Mouse (Mus musculus) cerebellum, postnatal 36 days (tissue): ENCODE results near the gene Gm16442.
"Not testable (repeated sequence)": the region's sequence is repeated elsewhere in the genome, so short reads cannot be mapped to it uniquely, and the experiment has no call there.

ENCODE experiments used
- DNase-seq, 2 experiments: peaks; one replicate each; pipeline ENCODE4 v3.0.0; 2021 to 2022; ENCODE audit warnings: mixed read lengths in 2 of 2

Gm16442 gene

DNA sequence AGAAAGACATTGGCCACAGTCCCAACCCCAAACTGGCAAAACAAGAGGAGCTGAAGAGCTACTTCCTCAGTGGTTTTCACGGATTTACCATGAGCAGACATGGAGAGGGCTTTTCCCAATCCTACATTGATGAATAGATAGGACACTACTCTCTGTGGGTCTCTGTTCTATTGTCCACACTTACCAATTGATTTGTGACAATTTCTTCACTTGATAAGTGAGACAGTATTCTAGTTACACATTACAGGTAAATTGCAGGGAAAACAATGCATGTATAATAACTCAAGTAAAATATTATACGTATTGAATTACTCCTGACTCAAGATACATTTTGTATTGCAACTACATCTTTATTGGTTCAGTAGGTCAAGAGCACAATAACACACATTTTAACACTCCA is at the start of gene Gm16442:
Gene Gm16442, minus strand, starts transcription at position 101 of the 400 bp plus-strand sequence.
- DNase-seq: not testable (repeated sequence)

GRCm38 (mm10) chr7:20168277-20168676 is 45.9 kb upstream of the Gm16442 start, which contains the start of gene Vmn1r94:
Gene Vmn1r94 (minus strand): TSS chr7:20168377.
- DNase-seq: not testable (repeated sequence)

DNA sequence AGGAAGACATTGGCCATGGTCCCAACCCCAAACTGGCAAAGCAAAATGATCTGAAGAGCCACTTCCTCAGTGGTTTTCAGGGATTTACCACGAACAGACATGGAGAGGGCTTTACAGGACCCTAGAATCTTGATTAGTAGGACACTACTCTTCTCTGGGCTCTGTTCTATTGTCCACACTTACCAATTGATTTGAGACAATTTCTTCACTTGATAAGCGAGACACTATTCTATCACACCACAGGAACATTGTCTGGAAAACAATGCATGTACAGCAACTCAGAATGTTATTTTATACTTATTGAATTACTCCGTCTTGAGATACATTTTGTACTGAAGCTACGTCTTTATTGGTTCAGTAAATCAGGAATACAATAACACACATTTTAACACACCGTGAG is 16.6 kb upstream of the Gm16442 start, which contains the start of gene Vmn1r93:
Gene Vmn1r93, minus strand, starts transcription at position 101 of the 400 bp plus-strand sequence.
- not testable (repeated sequence) for DNase-seq

DNA sequence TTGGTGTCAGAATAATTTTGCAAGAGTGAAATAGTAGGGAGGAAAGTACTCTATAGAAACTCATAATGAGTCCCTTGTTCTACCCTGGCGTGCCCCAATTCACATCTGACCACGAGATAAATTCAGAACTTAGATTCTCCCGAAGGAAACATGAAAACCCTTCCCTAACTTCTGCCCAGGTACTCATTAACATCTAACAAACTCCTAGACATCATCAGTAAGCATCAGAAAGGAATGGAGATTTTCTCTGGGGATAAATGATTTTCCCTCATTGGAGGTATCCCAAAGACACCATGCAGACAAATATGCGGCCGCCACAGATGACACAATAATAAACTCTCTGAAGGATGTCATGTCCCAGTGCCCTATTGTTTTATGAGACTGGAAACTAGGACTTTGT is 23.0 kb downstream of the Gm16442 start, which contains the start of gene Vmn1r91:
Gene Vmn1r91, plus strand, starts transcription at position 301 of the 400 bp plus-strand sequence.
- not testable (repeated sequence) for DNase-seq

- DNase-seq: not testable (repeated sequence)
Measured at GRCm38 (mm10) chr7:20078118-20078517, 44.3 kb downstream of the Gm16442 start.
